In the genomic region with DNA sequence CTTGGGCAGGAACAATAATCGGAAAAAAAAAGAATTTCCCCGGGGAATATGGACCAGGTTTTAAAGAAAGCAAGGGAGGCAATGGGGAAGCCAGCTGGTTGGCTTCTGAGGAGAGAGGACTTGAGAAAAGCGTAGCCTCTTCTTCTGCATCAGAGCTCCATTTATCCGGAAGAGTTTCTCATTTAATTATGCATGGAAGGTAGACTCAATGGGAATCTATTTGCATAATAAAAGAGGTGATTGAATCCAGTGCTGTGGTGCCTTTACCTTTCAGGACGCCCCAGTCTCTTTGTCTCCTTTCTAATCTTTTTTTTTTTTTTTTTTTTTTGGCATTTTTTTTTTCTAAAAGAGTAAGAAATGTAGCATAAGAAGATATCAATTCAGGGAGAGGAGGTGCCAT, we compare ENCODE assay signal across 22 mouse cellular contexts. TPM values are rescaled to one million over a fixed set of nuclear protein-coding genes. Genes with fewer than 3 reads are reported as not detected.
A peak's percentile ranks its signal among the peaks of the same experiment; 100 is the strongest.
DNase-seq lines count a peak whose midpoint lies in the region; ATAC-seq and TF ChIP-seq lines count a peak whose summit lies in the region.
"Had no signal": no experiment of that assay in that cellular context is flagged by ENCODE, and none has a peak within 500 bp of the region (broad histone marks: within the 10 kb centered on the region; RNA-seq: fewer than 3 reads in every experiment).

No protein-coding gene starts in this region.

- H3K36me3 ChIP-seq in forebrain, embryonic 15.5 days: no peaks in the 10 kb centered on the region
- H3K36me3 ChIP-seq in forebrain, embryonic 12.5 days (replicated peaks): no peaks in the 10 kb centered on the region
- H3K36me3 ChIP-seq in midbrain, embryonic 14.5 days (ENCODE audit: control insufficient read depth, insufficient read depth, low read length): no peaks in the 10 kb centered on the region
- no peaks in the 10 kb centered on the region for H3K36me3 ChIP-seq in midbrain, embryonic 16.5 days (ENCODE audit: control insufficient read depth, insufficient read depth, low read length)
- H3K36me3 ChIP-seq: embryonic facial prominence, embryonic 15.5 days; heart, embryonic 12.5 days; kidney, embryonic 15.5 days; limb, embryonic 12.5 days had no signal

- H3K9ac ChIP-seq in forebrain, embryonic 15.5 days (replicated peaks): no peak overlapping the region
- H3K9ac ChIP-seq in forebrain, embryonic 12.5 days: no peak overlapping the region
- no peak overlapping the region for H3K9ac ChIP-seq in midbrain, embryonic 14.5 days (replicated peaks; ENCODE audit: low read length)
- no peak overlapping the region for H3K9ac ChIP-seq in midbrain, embryonic 16.5 days (ENCODE audit: low read depth, low read length)
- H3K9ac ChIP-seq: embryonic facial prominence, embryonic 15.5 days; heart, embryonic 12.5 days; kidney, embryonic 15.5 days; limb, embryonic 12.5 days; liver, postnatal 0 days had no signal

- TF ChIP-seq POLR2A in brain, embryonic 14.5 days (IDR thresholded peaks at IDR 0.05; ENCODE audit: borderline replicate concordance, extremely low read depth, insufficient read depth, insufficient read length, poor library complexity, severe bottlenecking): no peak

- H3K4me2 ChIP-seq in forebrain, embryonic 15.5 days (replicated peaks): no peak overlapping the region
- H3K4me2 ChIP-seq in forebrain, embryonic 12.5 days: no peak overlapping the region
- H3K4me2 ChIP-seq in midbrain, embryonic 14.5 days (ENCODE audit: low read length): no peak overlapping the region
- no peak overlapping the region for H3K4me2 ChIP-seq in midbrain, embryonic 16.5 days (ENCODE audit: low read length)
- H3K4me2 ChIP-seq: embryonic facial prominence, embryonic 15.5 days; heart, embryonic 12.5 days; kidney, embryonic 15.5 days; limb, embryonic 12.5 days; liver, embryonic 11.5 days had no signal

- no peaks in the 10 kb centered on the region for H3K27me3 ChIP-seq in forebrain, embryonic 15.5 days
- peaks cover 10% of the 10 kb centered on the region; the same call in 1 of the 2 replicates for H3K27me3 ChIP-seq in forebrain, embryonic 12.5 days
- no peaks in the 10 kb centered on the region for H3K27me3 ChIP-seq in midbrain, embryonic 14.5 days (ENCODE audit: control insufficient read depth, insufficient read depth, low read length)
- no peaks in the 10 kb centered on the region for H3K27me3 ChIP-seq in midbrain, embryonic 16.5 days (ENCODE audit: control insufficient read depth, insufficient read depth, low read depth, low read length)
- H3K27me3 ChIP-seq: embryonic facial prominence, embryonic 15.5 days; kidney, embryonic 15.5 days had no signal

- 4% methylated on average over 5 of the region's 5 CpGs for WGBS in forebrain, embryonic 15.5 days
- WGBS in forebrain, embryonic 12.5 days: 15% methylated on average over 5 of the region's 5 CpGs
- 8% methylated on average over 5 of the region's 5 CpGs for WGBS in midbrain, embryonic 14.5 days
- WGBS in midbrain, embryonic 16.5 days: 13% methylated on average over 5 of the region's 5 CpGs

- peaks cover 5% of the 10 kb centered on the region; the same call in 1 of the 2 replicates for H3K4me1 ChIP-seq in forebrain, embryonic 15.5 days
- peaks cover 6% of the 10 kb centered on the region for H3K4me1 ChIP-seq in forebrain, embryonic 12.5 days
- no peaks in the 10 kb centered on the region for H3K4me1 ChIP-seq in midbrain, embryonic 14.5 days (ENCODE audit: control insufficient read depth, insufficient read depth, low read length)
- H3K4me1 ChIP-seq in midbrain, embryonic 16.5 days (ENCODE audit: control insufficient read depth, insufficient read depth, low read length): peaks cover 2% of the 10 kb centered on the region; the same call in 1 of the 2 replicates
- H3K4me1 ChIP-seq: embryonic facial prominence, embryonic 15.5 days; heart, embryonic 12.5 days; kidney, embryonic 15.5 days; limb, embryonic 12.5 days had no signal

- no peak for ATAC-seq in forebrain, embryonic 15.5 days (replicated peaks)
- no peak for ATAC-seq in forebrain, embryonic 12.5 days (ENCODE audit: low FRiP score)
- ATAC-seq in midbrain, embryonic 14.5 days (ENCODE audit: low FRiP score, low TSS enrichment): no peak
- ATAC-seq in midbrain, embryonic 16.5 days: no peak
- ATAC-seq: liver, postnatal 0 days; lung, postnatal 0 days had no signal

- peak; percentile 60 for DNase-seq in midbrain, embryonic 14.5 days
- DNase-seq in brain, embryonic 14.5 days (ENCODE audit: low read depth): peak; percentile 75
- DNase-seq in adrenal gland, postnatal 10 days: no peak
- no peak for DNase-seq in natural killer cell, adult 2 months (ENCODE audit: low spot score in 2 of 2)
- DNase-seq: cerebellum, adult 18-20 months; gastrocnemius, postnatal 14 days; heart, postnatal 10 days; kidney, adult 11 months; kidney, postnatal 4 days; liver, postnatal 0 days; thymus, adult 18-20 months; thymus, postnatal 4 days had no signal

- TF ChIP-seq CTCF in brain, embryonic 14.5 days (IDR thresholded peaks at IDR 0.05; ENCODE audit: borderline replicate concordance, extremely low read depth, insufficient read depth, insufficient read length): no peak

- no peak overlapping the region for H3K4me3 ChIP-seq in forebrain, embryonic 15.5 days
- no peak overlapping the region for H3K4me3 ChIP-seq in forebrain, embryonic 12.5 days (replicated peaks)
- H3K4me3 ChIP-seq in midbrain, embryonic 14.5 days (replicated peaks; ENCODE audit: low read depth, low read length): no peak overlapping the region
- no peak overlapping the region for H3K4me3 ChIP-seq in midbrain, embryonic 16.5 days (ENCODE audit: low read depth, low read length)
- H3K4me3 ChIP-seq: embryonic facial prominence, embryonic 15.5 days; heart, embryonic 12.5 days; kidney, embryonic 15.5 days; limb, embryonic 12.5 days had no signal

- no peaks in the 10 kb centered on the region for H3K9me3 ChIP-seq in forebrain, embryonic 15.5 days
- 0 out of 2 replicates have a peak, but pooled peaks cover 8% of the 10 kb centered on the region for H3K9me3 ChIP-seq in forebrain, embryonic 12.5 days
- H3K9me3 ChIP-seq in midbrain, embryonic 14.5 days (ENCODE audit: control insufficient read depth, low read length): no peaks in the 10 kb centered on the region
- H3K9me3 ChIP-seq in midbrain, embryonic 16.5 days (replicated peaks; ENCODE audit: control insufficient read depth, low read length, poor library complexity, severe bottlenecking): no peaks in the 10 kb centered on the region
- H3K9me3 ChIP-seq: embryonic facial prominence, embryonic 15.5 days; kidney, embryonic 15.5 days had no signal

- 0 out of 2 replicates have a peak overlapping the region, but pooled peaks have one; percentile 34 for H3K27ac ChIP-seq in forebrain, embryonic 15.5 days (replicated peaks)
- H3K27ac ChIP-seq in forebrain, embryonic 12.5 days: no peak overlapping the region
- no peak overlapping the region for H3K27ac ChIP-seq in midbrain, embryonic 14.5 days (replicated peaks; ENCODE audit: low read depth, low read length)
- H3K27ac ChIP-seq in midbrain, embryonic 16.5 days (ENCODE audit: low read length): no peak overlapping the region
- H3K27ac ChIP-seq: embryonic facial prominence, embryonic 15.5 days; kidney, embryonic 15.5 days; limb, embryonic 12.5 days; macrophage had no signal

RNA-seq across cellular contexts. Expression of a gene that starts 46.7 kb away (rescaled TPM):
- polyA plus RNA-seq in forebrain, embryonic 15.5 days (2015; fragmentation: Nextera tagmentation; extraction: Ambion mirVana): 80.1 and 81.9 TPM in 2 replicates
- polyA plus RNA-seq in forebrain, embryonic 12.5 days (2016; fragmentation: Nextera tagmentation; extraction: Ambion mirVana): 83.4 and 84.9 TPM in 2 replicates
- 107 and 115 TPM in 2 replicates for polyA plus RNA-seq in midbrain, embryonic 14.5 days (2014; fragmentation: Nextera tagmentation; extraction: Ambion mirVana)
- polyA plus RNA-seq in midbrain, embryonic 16.5 days (2015; fragmentation: Nextera tagmentation; extraction: Ambion mirVana): 112 and 119 TPM in 2 replicates
- polyA plus RNA-seq in brain, embryonic 14.5 days (2012; rRNA removed): 49.1 and 62.2 TPM in 2 replicates
- total RNA-seq in adrenal gland, postnatal 10 days (2021): 10 to 100 TPM; 59.7 to 67.2 TPM

Comparison
In these comparisons a context has a peak if more than half of its experiments do, and no peak if none do; other contexts are left out.
1. DNase-seq: peak in midbrain, embryonic 14.5 days (single experiment) and brain, embryonic 14.5 days (single experiment); none in adrenal gland, postnatal 10 days (single experiment) and natural killer cell, adult 2 months (0 of 2).